Mouse (Mus musculus) liver, adult 2 months (tissue): ENCODE measurements around the gene Ankrd45.

Source experiments
- CTCF ChIP-seq: fragments of 200-500 bp; IDR thresholded peaks from 2 replicates; pipeline ENCODE4 v1.5.1; 2011; ENCODE audit warnings: low read depth, low read length, control low read depth
- POLR2A ChIP-seq: fragments of 200-500 bp; IDR thresholded peaks from 2 replicates; pipeline ENCODE4 v1.6.1; 2011; ENCODE audit warnings: low read length, control low read depth; ENCODE audit not compliant: insufficient read depth; ENCODE audit errors: extremely low read depth

DNA sequence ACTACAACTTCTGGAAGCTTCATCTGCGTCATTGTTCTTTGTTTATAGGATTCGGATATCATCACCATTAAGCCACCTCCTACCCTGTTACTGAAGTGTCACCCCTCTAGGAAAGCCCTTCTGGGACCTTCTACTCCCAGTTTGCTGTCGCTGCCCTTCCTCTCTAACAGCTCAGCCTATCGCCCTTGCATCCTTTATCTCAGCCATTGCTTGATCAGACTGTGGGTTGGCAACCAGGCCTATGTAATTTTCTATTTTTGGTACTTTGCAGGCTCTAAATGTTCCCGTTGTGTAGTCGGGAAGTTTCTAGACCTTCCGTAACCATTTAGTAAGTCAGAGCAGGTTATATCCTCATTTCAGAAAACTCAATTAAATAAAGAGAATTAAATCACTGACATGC lies 725 bp downstream of the Ankrd45 start:
- TF ChIP-seq CTCF (no peak), POLR2A (no peak)
